12 mouse cellular contexts compared by ENCODE assay signal in the genomic region with DNA sequence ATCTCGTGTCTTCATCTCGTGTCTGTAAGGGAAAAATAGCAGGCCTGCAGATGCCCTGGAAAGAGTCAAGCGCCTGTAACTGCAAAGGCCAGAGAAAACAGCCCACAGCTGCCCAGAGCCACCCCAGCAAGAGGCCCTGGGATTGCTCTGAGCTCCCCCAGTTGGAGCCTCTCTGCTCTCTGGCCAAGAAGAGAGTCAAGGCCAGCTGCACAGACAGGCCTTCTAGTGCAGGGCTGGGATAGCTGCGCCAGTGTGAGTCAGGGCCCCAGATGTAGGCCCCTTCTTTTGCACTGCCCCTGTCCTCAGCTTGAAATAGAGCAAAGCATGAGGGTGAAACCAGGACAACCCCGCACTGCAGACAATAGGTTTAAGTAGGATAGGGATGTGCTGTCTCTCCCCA.
DNase-seq lines count a peak whose midpoint lies in the region; ATAC-seq lines count a peak whose summit lies in the region.
"Had no signal": no experiment of that assay in that cellular context is flagged by ENCODE, and none has a peak within 500 bp of the region (broad histone marks: within the 10 kb centered on the region; RNA-seq: fewer than 3 reads in every experiment).

No protein-coding gene starts in this region.

- H3K9ac ChIP-seq in heart, embryonic 15.5 days, result no peak overlapping the region
- H3K9ac ChIP-seq in forebrain, embryonic 11.5 days (ENCODE audit: low read length), result no peak overlapping the region
- H3K9ac ChIP-seq: embryonic facial prominence, embryonic 13.5 days had no signal

- H3K4me1 ChIP-seq in heart, embryonic 15.5 days (replicated peaks), result peaks cover 6% of the 10 kb centered on the region; the same call in 1 of the 2 replicates
- no peaks in the 10 kb centered on the region for H3K4me1 ChIP-seq in forebrain, embryonic 11.5 days (replicated peaks; ENCODE audit: control insufficient read depth, insufficient read depth, low read length)
- H3K4me1 ChIP-seq: embryonic facial prominence, embryonic 13.5 days; megakaryocyte, embryonic 14.5 days had no signal

- no peak overlapping the region for H3K4me2 ChIP-seq in heart, embryonic 15.5 days
- no peak overlapping the region for H3K4me2 ChIP-seq in forebrain, embryonic 11.5 days (ENCODE audit: low read depth, low read length, severe bottlenecking)
- H3K4me2 ChIP-seq: embryonic facial prominence, embryonic 13.5 days had no signal

- peak; percentile 60 for ATAC-seq in heart, embryonic 15.5 days (replicated peaks; ENCODE audit: insufficient number of reproducible peaks, insufficient read depth, low FRiP score, low read depth)
- ATAC-seq in forebrain, embryonic 11.5 days (replicated peaks; ENCODE audit: low FRiP score), result no peak

- H3K4me3 ChIP-seq in heart, embryonic 15.5 days, result no peak overlapping the region
- H3K4me3 ChIP-seq in forebrain, embryonic 11.5 days (ENCODE audit: low read depth, low read length), result no peak overlapping the region
- H3K4me3 ChIP-seq: embryonic facial prominence, embryonic 13.5 days; megakaryocyte, embryonic 14.5 days had no signal

- no peaks in the 10 kb centered on the region for H3K27me3 ChIP-seq in heart, embryonic 15.5 days
- no peaks in the 10 kb centered on the region for H3K27me3 ChIP-seq in forebrain, embryonic 11.5 days (ENCODE audit: control insufficient read depth, insufficient read depth, low read length)
- H3K27me3 ChIP-seq: embryonic facial prominence, embryonic 13.5 days; megakaryocyte, embryonic 14.5 days had no signal

- WGBS in heart, embryonic 15.5 days, result 55% methylated on average over 5 of the region's 5 CpGs
- 77% methylated on average over 5 of the region's 5 CpGs for WGBS in forebrain, embryonic 11.5 days

- H3K36me3 ChIP-seq in heart, embryonic 15.5 days, result no peaks in the 10 kb centered on the region
- no peaks in the 10 kb centered on the region for H3K36me3 ChIP-seq in forebrain, embryonic 11.5 days (ENCODE audit: control insufficient read depth, insufficient read depth, low read length)
- H3K36me3 ChIP-seq: embryonic facial prominence, embryonic 13.5 days had no signal

- no peaks in the 10 kb centered on the region for H3K9me3 ChIP-seq in heart, embryonic 15.5 days (replicated peaks)
- H3K9me3 ChIP-seq in forebrain, embryonic 11.5 days (ENCODE audit: control insufficient read depth, low read length), result no peaks in the 10 kb centered on the region
- H3K9me3 ChIP-seq: embryonic facial prominence, embryonic 13.5 days had no signal

- peak; percentile 6 for DNase-seq in kidney, postnatal 10 days
- DNase-seq in kidney, adult 8-10 months, result no peak
- peak; percentile 23 for DNase-seq in adrenal gland, postnatal 25 days
- DNase-seq in ovary, postnatal 14 days (ENCODE audit: low spot score), result peak; percentile 41
- DNase-seq in thymus, postnatal 0 days (ENCODE audit: low spot score), result no peak
- DNase-seq in forebrain, embryonic 11.5 days (ENCODE audit: low spot score), result no peak
- DNase-seq in B cell, adult 2 months, result no peak
- DNase-seq: cerebellum, adult 11 months; liver had no signal

- no peak overlapping the region for H3K27ac ChIP-seq in heart, embryonic 15.5 days
- no peak overlapping the region for H3K27ac ChIP-seq in forebrain, embryonic 11.5 days (ENCODE audit: low read depth, low read length)
- H3K27ac ChIP-seq: embryonic facial prominence, embryonic 13.5 days had no signal

Comparison
In these comparisons a context has a peak if more than half of its experiments do, and no peak if none do; other contexts are left out.
1. DNase-seq: peak in kidney, postnatal 10 days (single experiment), adrenal gland, postnatal 25 days (single experiment) and ovary, postnatal 14 days (single experiment); none in kidney, adult 8-10 months (0 of 2), thymus, postnatal 0 days (single experiment), forebrain, embryonic 11.5 days (single experiment) and B cell, adult 2 months (0 of 2).